Mouse (Mus musculus) T-cell, adult 66 days (primary cell): ENCODE results near the gene Olfr464. TPM values are rescaled to one million over a fixed set of nuclear protein-coding genes. Genes with fewer than 3 reads are reported as not detected.

Source experiments
- total RNA-seq, 2 experiments: library from RNA; stranded (reverse); gene quantifications; 3 replicates in 1 of 2; 4 replicates in 1 of 2; pipeline ENCODE4 v1.2.4; 2023

Olfr464 gene
- total RNA-seq, result not detected

DNA sequence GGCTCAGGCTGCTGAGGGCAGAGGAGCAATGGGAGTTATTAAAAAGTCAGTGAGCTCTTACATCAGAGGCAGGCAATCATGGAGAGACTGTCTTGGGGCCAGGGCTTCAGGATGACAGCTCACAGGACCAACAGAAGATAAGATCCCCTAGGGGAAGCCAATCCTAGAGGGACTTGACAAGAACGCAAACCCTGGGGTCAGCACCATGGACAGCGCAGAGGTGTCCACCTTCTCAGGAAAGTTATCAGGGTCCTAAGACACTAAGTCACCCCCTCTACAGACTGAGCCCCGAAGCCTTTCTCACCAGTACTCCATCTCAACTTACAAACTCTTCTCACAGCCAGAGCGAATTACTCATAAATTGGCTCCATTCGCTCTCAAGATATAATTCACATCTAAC, at the start of gene Olfr464:
Gene Olfr464, minus strand, starts transcription at position 2 of the 400 bp plus-strand sequence.

DNA sequence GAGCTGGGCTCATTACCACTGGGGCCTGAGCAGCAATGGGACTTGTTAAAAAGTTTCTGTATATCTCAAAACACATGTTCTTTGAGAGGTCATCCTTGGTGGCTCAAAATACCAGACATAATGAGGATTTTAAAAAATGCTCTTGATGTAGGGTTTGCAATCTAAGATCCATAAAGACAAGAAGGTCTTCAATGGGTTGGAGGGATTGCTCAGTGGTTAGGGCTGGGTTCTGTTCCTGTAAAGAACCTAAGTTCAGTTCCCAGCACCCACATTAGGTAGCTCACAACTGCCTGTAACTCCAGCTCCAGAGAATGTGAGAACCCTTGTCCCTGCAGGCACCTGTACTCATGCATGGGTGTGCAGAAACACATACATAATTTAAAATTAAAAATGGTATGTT, 23.5 kb downstream of the Olfr464 start, which contains the start of gene Olfr463:
Gene Olfr463, minus strand, starts transcription at position 101 of the 400 bp plus-strand sequence.

DNA sequence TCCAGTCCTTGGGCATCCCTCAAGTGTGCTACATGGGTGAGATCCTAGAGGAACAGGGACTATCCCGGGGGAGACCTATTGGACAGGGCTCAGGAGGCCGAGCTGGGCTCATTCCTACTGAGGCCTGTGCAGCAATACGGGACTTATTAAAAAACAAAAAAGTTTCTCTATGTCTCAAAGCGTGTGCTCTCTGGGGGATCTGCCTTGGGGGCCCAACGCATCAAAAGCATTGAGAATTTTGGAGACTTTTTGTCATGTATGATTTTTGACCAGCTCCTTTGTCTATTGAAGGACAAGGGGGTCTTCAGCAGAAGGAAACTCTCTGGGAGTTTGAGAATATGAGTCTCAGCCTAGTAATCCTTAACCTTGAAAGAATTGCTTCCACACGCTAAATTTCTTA, 28.6 kb downstream of the Olfr464 start, which contains the start of gene Olfr462:
Gene Olfr462, minus strand, starts transcription at position 101 of the 400 bp plus-strand sequence.

DNA sequence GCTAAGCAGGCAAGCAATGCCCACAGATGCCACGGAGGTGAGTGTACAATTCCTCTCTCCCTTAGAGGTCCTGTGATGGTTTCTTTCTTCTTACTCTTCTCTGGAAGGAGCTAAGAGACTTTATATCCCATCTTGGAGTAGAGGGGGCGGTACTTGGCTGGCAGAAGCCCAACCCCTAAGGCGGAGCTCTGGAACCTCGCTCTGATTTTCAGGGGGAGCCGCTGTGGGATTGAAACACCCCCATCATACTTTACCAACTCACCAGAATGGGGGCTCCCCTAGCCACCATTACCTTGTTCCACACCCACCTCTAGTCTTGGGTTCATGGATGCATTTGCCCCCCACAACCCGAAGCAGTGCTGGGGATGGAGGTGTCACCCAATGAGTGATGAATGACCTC, 45.3 kb downstream of the Olfr464 start, which contains the start of gene Epx:
Gene Epx, minus strand, starts transcription at position 101 of the 400 bp plus-strand sequence.

Other genes with a start within 250 kb of the Olfr464 start
- 100 to 1,000 TPM; 157 to 160 TPM for gene Supt4a, start 183.4 kb downstream of the Olfr464 start, total RNA-seq
- 1 to 10 TPM; 4.4 to 7.1 TPM for gene Tspoap1, start 160.4 kb downstream of the Olfr464 start, total RNA-seq
- gene Mpo, start 127.4 kb downstream of the Olfr464 start, total RNA-seq, result 1 to 10 TPM in 1 of 2 experiments, under 1 TPM in 1; 0.24 to 1.1 TPM
- gene Lpo, start 92.7 kb downstream of the Olfr464 start, total RNA-seq, result not detected
- 10 to 100 TPM; 10.7 to 16.2 TPM for gene Mks1, start 67.8 kb downstream of the Olfr464 start, total RNA-seq
- gene Epx, start 45.4 kb downstream of the Olfr464 start, total RNA-seq, result not detected
- not detected for gene Olfr462, start 28.7 kb downstream of the Olfr464 start, total RNA-seq
- not detected for gene Olfr463, start 23.6 kb downstream of the Olfr464 start, total RNA-seq
- 10 to 100 TPM; 26.0 to 30.6 TPM for gene Dynll2, start 66.6 kb upstream of the Olfr464 start, total RNA-seq
- 100 to 1,000 TPM; 306 to 315 TPM for gene Srsf1, start 126.4 kb upstream of the Olfr464 start, total RNA-seq
- gene Vezf1, start 147.3 kb upstream of the Olfr464 start, total RNA-seq, result 10 to 100 TPM; 58.0 to 58.2 TPM
- 10 to 100 TPM in 1 of 2 experiments, 1 to 10 TPM in 1; 8.7 to 14.5 TPM for gene Cuedc1, start 177.1 kb upstream of the Olfr464 start, total RNA-seq